Mouse (Mus musculus): ENCODE measurements around the gene Ralgps1. TPM values are rescaled to one million over a fixed set of nuclear protein-coding genes. Genes with fewer than 3 reads are reported as not detected.

Gene Ralgps1
- polyA plus RNA-seq, 1 experiment from 2014 or later: 5.2 TPM

DNA sequence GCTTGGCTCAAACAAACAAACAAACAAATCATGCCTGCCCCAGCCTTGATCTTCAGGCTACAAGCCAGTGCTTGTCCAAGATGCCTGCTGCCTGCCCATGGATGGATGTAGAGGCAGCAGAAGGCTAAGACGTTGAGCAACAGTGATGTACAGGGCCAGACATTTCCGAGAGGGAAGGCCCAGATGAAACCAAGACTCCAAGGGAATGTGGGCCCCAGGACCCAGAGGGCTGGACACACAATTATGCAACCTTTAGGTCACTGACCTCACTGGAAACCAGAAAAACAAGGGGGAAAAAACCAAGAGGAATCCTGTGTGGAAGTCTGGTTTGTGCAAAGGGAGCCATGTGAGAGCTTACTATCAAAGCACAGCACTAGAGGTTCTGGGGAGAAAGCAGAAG, 87.6 kb downstream of the Ralgps1 start:
- 0 out of 2 replicates have a peak, but pooled peaks have one; percentile 35 for ATAC-seq (ENCODE audit: low read depth)
- WGBS: 62% methylated on average over 2 of the region's 2 CpGs

DNA sequence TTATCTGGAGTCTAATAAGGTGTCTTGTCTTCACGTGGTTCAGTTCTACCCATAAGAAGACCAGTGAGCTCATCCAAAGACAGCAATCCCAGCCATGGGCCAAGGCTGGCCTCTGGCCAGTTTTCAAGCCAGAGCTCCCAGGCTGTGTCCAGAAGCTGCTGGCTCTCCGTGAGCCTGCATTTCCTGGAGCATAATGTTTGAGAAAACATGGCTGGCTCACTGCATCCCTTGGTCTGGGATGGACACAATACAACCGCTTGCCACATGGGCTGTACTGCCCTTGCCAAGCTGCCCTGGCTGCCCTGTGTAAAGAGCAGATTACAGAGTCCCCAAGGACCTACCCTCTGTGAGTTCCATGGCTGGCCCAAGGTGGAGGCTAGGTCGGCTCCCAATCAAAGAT, 88.4 kb downstream of the Ralgps1 start:
- no peaks in the 10 kb centered on the region for H3K27me3 ChIP-seq (ENCODE audit: control insufficient read depth, insufficient read depth, low read depth, low read length)
- peaks cover 11% of the 10 kb centered on the region; the same call in 1 of the 2 replicates for H3K4me1 ChIP-seq (replicated peaks; ENCODE audit: control insufficient read depth, insufficient read depth, low read length)
- H3K9ac ChIP-seq (ENCODE audit: low read length): no peak overlapping the region
- H3K9me3 ChIP-seq (ENCODE audit: control insufficient read depth, low read length): no peaks in the 10 kb centered on the region
- H3K4me3 ChIP-seq (ENCODE audit: low read length): no peak overlapping the region
- peak overlapping the region; percentile 23; the same call in 1 of the 2 replicates for H3K27ac ChIP-seq (ENCODE audit: low read length)
- no peak overlapping the region for H3K4me2 ChIP-seq (ENCODE audit: low read depth, low read length)
- H3K36me3 ChIP-seq (ENCODE audit: control insufficient read depth, insufficient read depth, low read length): no peaks in the 10 kb centered on the region
- peak; percentile 81 for ATAC-seq (ENCODE audit: low read depth)
- WGBS: 37% methylated on average over 4 of the region's 4 CpGs

More for the DNA sequence above, 87.6 kb downstream of the Ralgps1 start:
- Histone ChIP-seq H3K27ac (ENCODE audit: low read length) (no peak overlapping the region), H3K9me3 (ENCODE audit: control insufficient read depth, low read length) (no peaks in the 10 kb centered on the region), H3K4me3 (ENCODE audit: low read length) (no peak overlapping the region), H3K4me2 (ENCODE audit: low read depth, low read length) (no peak overlapping the region), H3K36me3 (ENCODE audit: control insufficient read depth, insufficient read depth, low read length) (no peaks in the 10 kb centered on the region), H3K27me3 (ENCODE audit: control insufficient read depth, insufficient read depth, low read depth, low read length) (no peaks in the 10 kb centered on the region), H3K4me1 (replicated peaks; ENCODE audit: control insufficient read depth, insufficient read depth, low read length) (peaks cover 11% of the 10 kb centered on the region; the same call in 1 of the 2 replicates), H3K9ac (ENCODE audit: low read length) (no peak overlapping the region)

DNA sequence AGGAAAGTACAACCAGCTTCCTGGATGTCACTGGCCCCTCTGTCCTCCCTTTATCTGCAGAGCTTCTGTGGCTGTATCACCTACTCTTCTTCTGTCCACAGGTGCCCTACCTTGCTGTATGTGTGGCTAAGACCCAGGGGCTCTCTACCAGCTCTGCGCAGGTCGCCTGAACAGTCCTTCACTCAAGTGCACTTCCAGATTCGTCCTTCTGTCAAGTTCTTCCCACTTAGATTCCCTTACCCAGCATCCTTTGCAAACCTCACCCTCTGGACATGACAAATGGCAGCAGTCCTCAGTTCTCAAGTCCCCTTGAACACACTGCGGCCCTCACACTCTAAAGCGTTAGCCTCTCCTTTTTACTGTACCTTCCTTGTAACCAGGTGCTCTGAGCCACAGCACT, 89.5 kb downstream of the Ralgps1 start:
- WGBS: 59% methylated on average over 5 of the region's 5 CpGs
- peak; percentile 56 for ATAC-seq (ENCODE audit: low read depth)

DNA sequence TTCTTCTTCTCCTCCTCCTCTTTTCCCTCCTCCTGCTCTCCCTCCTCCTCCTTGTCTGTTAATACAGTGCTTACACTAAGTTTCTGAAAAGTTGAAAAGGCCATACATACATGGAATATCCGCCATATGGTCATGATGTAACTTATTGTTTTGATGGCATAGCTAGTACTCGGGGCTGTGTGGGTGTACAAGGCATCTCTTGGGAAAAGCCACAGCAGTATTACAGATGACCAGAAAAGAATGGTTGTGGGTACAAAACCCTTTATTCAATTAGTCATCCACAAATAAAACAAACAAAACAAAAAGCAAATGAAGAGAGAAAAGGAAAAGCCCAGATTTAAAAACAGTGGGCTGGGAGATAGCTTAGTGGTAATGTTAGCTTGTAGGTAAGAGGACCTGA, 90.8 kb downstream of the Ralgps1 start:
- Histone ChIP-seq H3K9me3 (ENCODE audit: control insufficient read depth, low read length) (no peaks in the 10 kb centered on the region), H3K27ac (ENCODE audit: low read length) (no peak overlapping the region), H3K4me2 (ENCODE audit: low read depth, low read length) (no peak overlapping the region), H3K36me3 (ENCODE audit: control insufficient read depth, insufficient read depth, low read length) (no peaks in the 10 kb centered on the region), H3K9ac (ENCODE audit: low read length) (no peak overlapping the region), H3K4me3 (ENCODE audit: low read length) (no peak overlapping the region), H3K27me3 (ENCODE audit: control insufficient read depth, insufficient read depth, low read depth, low read length) (no peaks in the 10 kb centered on the region), H3K4me1 (replicated peaks; ENCODE audit: control insufficient read depth, insufficient read depth, low read length) (peaks cover 11% of the 10 kb centered on the region; the same call in 1 of the 2 replicates)
- WGBS: 68% methylated on average over 2 of the region's 2 CpGs
- no peak for ATAC-seq (ENCODE audit: low read depth)

More for the DNA sequence above, 89.5 kb downstream of the Ralgps1 start:
- Histone ChIP-seq H3K36me3 (ENCODE audit: control insufficient read depth, insufficient read depth, low read length) (no peaks in the 10 kb centered on the region), H3K9ac (ENCODE audit: low read length) (no peak overlapping the region), H3K4me3 (ENCODE audit: low read length) (no peak overlapping the region), H3K27ac (ENCODE audit: low read length) (no peak overlapping the region), H3K27me3 (ENCODE audit: control insufficient read depth, insufficient read depth, low read depth, low read length) (no peaks in the 10 kb centered on the region), H3K9me3 (ENCODE audit: control insufficient read depth, low read length) (no peaks in the 10 kb centered on the region), H3K4me1 (replicated peaks; ENCODE audit: control insufficient read depth, insufficient read depth, low read length) (peaks cover 11% of the 10 kb centered on the region; the same call in 1 of the 2 replicates), H3K4me2 (ENCODE audit: low read depth, low read length) (no peak overlapping the region)

DNA sequence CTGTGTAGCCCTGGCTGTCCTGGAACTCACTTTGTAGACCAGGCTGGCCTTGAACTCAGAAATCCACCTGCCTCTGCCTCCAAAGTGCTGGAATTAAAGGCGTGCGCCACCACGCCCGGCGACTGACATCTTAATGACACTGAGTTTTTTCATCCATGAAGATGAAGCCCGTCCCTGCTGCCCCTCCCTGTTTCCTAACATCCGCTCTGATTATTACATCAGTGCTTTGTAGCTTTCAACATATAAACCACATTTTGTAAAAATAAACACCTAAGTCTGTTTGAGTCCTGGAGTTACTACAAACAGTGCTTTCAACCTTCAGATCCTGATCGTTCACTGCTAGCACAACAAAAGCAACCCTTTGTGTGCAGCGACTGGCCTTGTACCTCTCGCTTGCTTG, 91.5 kb downstream of the Ralgps1 start:
- Histone ChIP-seq H3K9ac (ENCODE audit: low read length) (no peak overlapping the region), H3K36me3 (ENCODE audit: control insufficient read depth, insufficient read depth, low read length) (no peaks in the 10 kb centered on the region), H3K4me1 (replicated peaks; ENCODE audit: control insufficient read depth, insufficient read depth, low read length) (peaks cover 11% of the 10 kb centered on the region; the same call in 1 of the 2 replicates), H3K9me3 (ENCODE audit: control insufficient read depth, low read length) (no peaks in the 10 kb centered on the region), H3K4me2 (ENCODE audit: low read depth, low read length) (no peak overlapping the region), H3K27me3 (ENCODE audit: control insufficient read depth, insufficient read depth, low read depth, low read length) (no peaks in the 10 kb centered on the region), H3K27ac (ENCODE audit: low read length) (no peak overlapping the region), H3K4me3 (ENCODE audit: low read length) (no peak overlapping the region)
- 79% methylated on average over 10 of the region's 10 CpGs for WGBS
- no peak for ATAC-seq (ENCODE audit: low read depth)

DNA sequence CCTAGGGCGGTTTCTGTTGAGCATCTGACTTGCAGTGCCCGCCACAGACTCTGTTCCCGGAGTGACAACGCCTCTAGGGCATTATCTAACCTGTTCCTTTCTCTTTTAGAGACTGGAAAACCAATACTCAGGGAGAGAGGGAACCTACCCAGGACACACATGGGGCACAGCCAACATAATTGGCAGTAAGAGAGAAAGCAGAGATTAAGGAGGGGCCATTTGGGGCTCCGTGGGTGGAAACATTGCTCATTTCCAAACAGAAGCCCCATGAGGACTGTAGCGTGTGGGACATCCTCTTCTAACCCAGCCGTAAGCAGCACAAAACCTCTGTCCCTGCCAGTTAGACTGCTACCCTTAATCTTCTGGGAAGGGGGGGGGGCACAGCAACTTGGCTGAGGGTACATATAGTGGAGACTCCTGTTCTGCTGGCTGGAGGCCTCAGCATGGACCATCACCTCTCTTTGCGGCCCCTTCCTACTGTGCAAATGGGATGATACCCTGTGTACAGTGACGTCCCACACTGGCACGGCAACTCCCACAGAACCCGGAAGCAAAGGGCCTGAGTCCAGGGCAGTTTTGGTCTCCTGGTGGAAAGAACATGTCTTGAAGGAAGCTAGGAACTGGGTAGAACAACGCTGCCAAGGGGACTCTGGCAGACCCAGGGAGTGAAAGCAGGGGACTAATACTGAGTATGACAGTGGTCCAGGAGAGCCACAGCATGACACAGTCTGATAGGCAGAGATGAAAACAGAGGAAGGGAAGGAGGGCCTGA, 96.4 kb downstream of the Ralgps1 start:
- Histone ChIP-seq H3K9ac (ENCODE audit: low read length) (no peak overlapping the region), H3K4me3 (ENCODE audit: low read length) (no peak overlapping the region), H3K27me3 (ENCODE audit: control insufficient read depth, insufficient read depth, low read depth, low read length) (no peaks in the 10 kb centered on the region), H3K4me2 (ENCODE audit: low read depth, low read length) (no peak overlapping the region), H3K27ac (ENCODE audit: low read length) (no peak overlapping the region), H3K9me3 (ENCODE audit: control insufficient read depth, low read length) (no peaks in the 10 kb centered on the region), H3K4me1 (replicated peaks; ENCODE audit: control insufficient read depth, insufficient read depth, low read length) (peaks cover 4% of the 10 kb centered on the region; the same call in 1 of the 2 replicates), H3K36me3 (ENCODE audit: control insufficient read depth, insufficient read depth, low read length) (no peaks in the 10 kb centered on the region)
- 84% methylated on average over 12 of the region's 12 CpGs for WGBS
- no peak for ATAC-seq (ENCODE audit: low read depth)

DNA sequence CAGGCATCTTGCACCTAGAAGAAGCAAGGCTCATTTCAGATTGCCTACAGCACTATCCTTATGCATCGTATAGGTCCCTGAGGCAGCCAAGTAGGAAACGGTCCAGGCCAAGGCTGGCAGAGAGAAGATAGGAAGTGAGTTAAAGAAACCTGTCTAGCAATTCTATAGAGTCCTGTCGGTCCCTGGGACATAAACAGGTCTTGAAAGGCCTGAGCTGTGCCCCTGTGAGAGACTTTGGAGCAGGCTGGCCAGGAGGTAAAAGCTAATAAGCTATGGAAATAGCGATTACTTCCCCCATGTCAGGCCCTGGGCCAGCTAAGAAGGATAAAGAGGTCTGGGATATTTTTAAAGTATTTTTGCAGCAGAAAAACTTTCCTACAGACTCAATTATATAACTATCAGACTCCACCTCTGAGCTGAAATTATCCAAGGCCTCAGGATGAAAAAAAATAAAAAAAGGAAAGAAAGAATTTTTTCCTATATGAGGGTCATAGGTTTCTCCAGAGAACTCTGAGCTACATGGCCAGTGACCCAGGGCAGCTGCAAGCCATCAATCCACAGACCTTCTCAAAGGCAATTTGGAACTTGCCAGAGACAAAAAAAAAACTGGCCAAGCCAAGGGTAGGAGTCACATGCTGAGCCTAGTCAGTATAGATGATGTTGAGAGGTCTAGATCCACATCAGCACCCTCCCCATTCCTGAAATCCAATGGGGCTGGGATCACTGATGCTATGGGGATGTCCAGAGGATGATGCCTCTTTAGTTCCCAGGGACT, 98.4 kb downstream of the Ralgps1 start:
- WGBS: 65% methylated on average over 4 of the region's 4 CpGs

DNA sequence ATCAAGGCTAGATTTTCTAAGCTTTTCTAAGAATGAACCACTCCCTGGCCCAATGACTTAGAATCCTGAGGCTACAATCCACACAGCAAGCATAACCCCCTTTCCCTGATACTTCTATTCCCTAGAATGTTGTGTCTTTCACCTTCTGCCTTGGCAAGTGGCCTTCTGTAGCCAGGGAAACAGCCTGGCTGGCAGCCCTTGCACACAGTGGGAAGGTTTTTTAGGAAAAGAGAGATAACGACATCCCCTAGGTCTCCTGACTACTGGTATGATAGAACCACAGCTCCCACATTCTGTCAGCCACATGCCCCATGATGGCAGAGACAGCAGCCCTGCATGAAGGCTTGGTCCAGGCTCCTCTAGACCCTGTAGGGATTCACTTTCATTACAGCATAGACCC, 99.8 kb downstream of the Ralgps1 start:
- WGBS: 82% methylated on average over 1 of the region's 1 CpGs
- Histone ChIP-seq H3K27me3 (ENCODE audit: control insufficient read depth, insufficient read depth, low read depth, low read length) (no peaks in the 10 kb centered on the region), H3K4me2 (ENCODE audit: low read depth, low read length) (no peak overlapping the region), H3K36me3 (ENCODE audit: control insufficient read depth, insufficient read depth, low read length) (no peaks in the 10 kb centered on the region), H3K27ac (ENCODE audit: low read length) (no peak overlapping the region), H3K4me1 (replicated peaks; ENCODE audit: control insufficient read depth, insufficient read depth, low read length) (peaks cover 4% of the 10 kb centered on the region; the same call in 1 of the 2 replicates), H3K9ac (ENCODE audit: low read length) (no peak overlapping the region), H3K4me3 (ENCODE audit: low read length) (no peak overlapping the region), H3K9me3 (ENCODE audit: control insufficient read depth, low read length) (no peaks in the 10 kb centered on the region)
- ATAC-seq (ENCODE audit: low read depth): no peak

More for the DNA sequence above, 98.4 kb downstream of the Ralgps1 start:
- H3K27me3 ChIP-seq (ENCODE audit: control insufficient read depth, insufficient read depth, low read depth, low read length): no peaks in the 10 kb centered on the region
- H3K9me3 ChIP-seq (ENCODE audit: control insufficient read depth, low read length): no peaks in the 10 kb centered on the region
- no peak for ATAC-seq (ENCODE audit: low read depth)
- H3K4me1 ChIP-seq (replicated peaks; ENCODE audit: control insufficient read depth, insufficient read depth, low read length): peaks cover 4% of the 10 kb centered on the region; the same call in 1 of the 2 replicates
- H3K9ac ChIP-seq (ENCODE audit: low read length): no peak overlapping the region; the same call in 1 of the 2 replicates
- no peak overlapping the region for H3K4me2 ChIP-seq (ENCODE audit: low read depth, low read length)
- no peak overlapping the region for H3K4me3 ChIP-seq (ENCODE audit: low read length)
- H3K36me3 ChIP-seq (ENCODE audit: control insufficient read depth, insufficient read depth, low read length): no peaks in the 10 kb centered on the region
- H3K27ac ChIP-seq (ENCODE audit: low read length): peak overlapping the region; percentile 61

DNA sequence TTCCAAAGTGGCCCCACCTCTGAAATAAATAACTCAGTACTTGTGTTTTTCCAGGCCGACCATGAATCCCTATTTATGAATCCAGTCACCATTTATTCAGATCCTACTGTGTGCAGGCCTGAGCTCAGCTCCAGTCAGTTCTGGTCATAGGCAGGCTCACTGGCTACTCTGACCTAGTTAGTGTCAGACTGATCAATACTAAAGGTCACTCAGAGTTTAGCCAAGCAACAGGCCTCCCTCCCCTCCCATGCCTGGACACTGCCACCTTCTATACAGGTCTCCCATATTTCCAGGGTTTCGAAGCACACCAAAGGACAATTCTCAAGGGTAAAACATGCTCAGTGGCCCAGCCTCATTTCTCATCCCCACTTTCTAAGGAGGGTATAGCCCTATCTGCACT, 100.7 kb downstream of the Ralgps1 start:
- no peaks in the 10 kb centered on the region for H3K36me3 ChIP-seq (ENCODE audit: control insufficient read depth, insufficient read depth, low read length)
- 86% methylated on average over 2 of the region's 2 CpGs for WGBS
- H3K4me3 ChIP-seq (ENCODE audit: low read length): no peak overlapping the region
- H3K9ac ChIP-seq (ENCODE audit: low read length): no peak overlapping the region
- no peak for ATAC-seq (ENCODE audit: low read depth)
- H3K4me1 ChIP-seq (replicated peaks; ENCODE audit: control insufficient read depth, insufficient read depth, low read length): peaks cover 4% of the 10 kb centered on the region; the same call in 1 of the 2 replicates
- H3K27ac ChIP-seq (ENCODE audit: low read length): no peak overlapping the region
- H3K27me3 ChIP-seq (ENCODE audit: control insufficient read depth, insufficient read depth, low read depth, low read length): no peaks in the 10 kb centered on the region
- no peak overlapping the region for H3K4me2 ChIP-seq (ENCODE audit: low read depth, low read length)
- H3K9me3 ChIP-seq (ENCODE audit: control insufficient read depth, low read length): no peaks in the 10 kb centered on the region
